Mouse (Mus musculus) stomach, postnatal 0 days (tissue): ENCODE data around the gene Psme2.

ENCODE experiments used
- CTCF ChIP-seq: IDR thresholded peaks from 2 replicates; pipeline ENCODE4 v1.5.1; 2016; ENCODE audit warnings: antibody characterized with exemption, low read depth, mild to moderate bottlenecking, moderate library complexity
- EP300 ChIP-seq: optimal IDR thresholded peaks from 2 replicates; pipeline ENCODE3; 2016; ENCODE audit warnings: antibody characterized with exemption

DNA sequence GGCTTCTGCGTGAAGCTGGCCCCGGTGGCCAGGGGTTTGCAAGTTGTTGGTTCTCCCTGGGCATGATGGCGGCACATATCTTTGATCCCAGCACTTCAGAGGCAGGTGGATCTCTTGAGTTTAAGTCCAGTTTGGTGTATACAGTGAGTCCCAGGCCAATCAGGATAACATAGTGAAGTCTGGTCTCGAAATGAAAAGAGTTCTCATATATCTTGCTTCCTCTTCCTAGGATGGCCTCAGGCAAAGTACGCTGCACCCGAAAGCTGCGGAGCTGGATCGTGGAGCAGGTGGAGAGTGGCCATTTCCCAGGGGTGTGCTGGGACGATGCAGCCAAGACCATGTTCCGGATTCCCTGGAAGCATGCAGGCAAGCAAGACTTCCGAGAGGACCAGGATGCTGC, 13.9 kb upstream of the Psme2 start:
- TF ChIP-seq CTCF (no peak), EP300 (no peak)
